Mouse (Mus musculus): ENCODE results near the gene Olfr1368. TPM values are rescaled to one million over a fixed set of nuclear protein-coding genes. Genes with fewer than 3 reads are reported as not detected.

The Olfr1368 gene
- polyA plus RNA-seq (2012; ENCODE audit: insufficient read depth, insufficient read length, missing spikeins), result not detected in 2 replicates

DNA sequence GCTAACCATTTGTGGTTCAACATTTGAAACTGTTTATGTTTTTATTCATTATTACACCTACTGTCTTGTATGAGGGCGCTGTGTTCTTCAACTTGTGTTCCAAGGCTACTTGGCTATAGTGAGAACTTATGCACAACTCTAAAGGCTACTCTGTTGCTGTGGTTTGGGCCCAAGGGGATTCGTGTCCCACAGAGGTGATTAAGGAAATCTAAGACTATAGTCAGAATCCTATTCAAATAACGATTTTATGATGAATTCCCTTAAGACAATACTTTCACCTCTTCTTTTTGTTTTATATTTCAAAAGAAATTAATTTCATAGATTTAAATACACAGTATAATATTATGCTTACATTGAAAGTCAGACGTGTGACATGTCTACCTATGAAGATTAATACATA is at the start of gene Olfr1368:
Gene Olfr1368 (minus strand): TSS at position 101 of the 400 bp plus-strand sequence.
- Histone ChIP-seq H3K4me3 (ENCODE audit: insufficient read depth, low read depth, low read length) (no peak within 1 kb of the TSS), H3K27ac (replicated peaks; ENCODE audit: low read depth, low read length) (no peak within 1 kb of the TSS), H3K4me1 (ENCODE audit: control insufficient read depth, insufficient read depth, insufficient read length, low read length) (no peaks in the 10 kb centered on the region)

DNA sequence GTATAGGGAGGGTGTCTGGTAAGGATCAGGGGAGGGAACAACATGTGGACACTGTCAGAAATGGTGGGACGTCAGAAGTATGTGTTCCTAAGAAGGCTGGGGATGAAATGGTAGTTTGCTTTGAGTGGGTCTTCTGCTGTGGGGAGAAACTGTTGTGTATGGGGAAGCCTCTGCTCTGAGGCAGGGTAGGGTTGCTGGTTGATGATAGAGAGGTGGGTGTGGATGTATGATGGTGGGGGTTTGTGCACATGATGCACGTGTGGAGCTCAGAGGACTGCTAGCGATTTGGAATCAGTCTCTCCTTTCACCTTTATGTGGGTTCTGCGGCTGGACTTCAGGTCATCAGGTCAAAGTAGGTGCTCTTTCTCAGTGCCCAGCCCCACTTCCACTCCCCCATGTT is 39.9 kb upstream of the Olfr1368 start:
- no peak overlapping the region for H3K27ac ChIP-seq (replicated peaks; ENCODE audit: low read depth, low read length)
- H3K4me3 ChIP-seq (ENCODE audit: insufficient read depth, low read depth, low read length), result no peak overlapping the region
- H3K4me1 ChIP-seq (ENCODE audit: control insufficient read depth, insufficient read depth, insufficient read length, low read length), result no peaks in the 10 kb centered on the region

DNA sequence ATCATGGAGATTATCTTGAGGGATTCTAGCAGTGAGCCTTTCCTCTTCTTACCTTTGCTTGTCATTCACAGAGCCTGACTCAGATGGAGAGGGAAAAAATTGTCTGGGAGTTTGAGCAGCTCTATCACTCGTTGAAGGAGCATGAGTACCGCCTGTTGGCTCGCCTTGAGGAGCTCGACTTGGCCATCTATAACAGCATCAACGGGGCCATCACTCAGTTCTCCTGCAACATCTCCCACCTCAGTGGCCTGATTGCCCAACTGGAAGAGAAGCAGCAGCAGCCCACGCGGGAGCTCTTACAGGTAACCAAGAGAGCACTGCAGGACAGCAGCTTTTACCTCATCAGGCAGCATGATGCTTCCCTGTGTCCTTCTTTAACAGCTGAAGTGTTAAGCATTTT is 38.0 kb upstream of the Olfr1368 start:
- no peak overlapping the region for H3K4me3 ChIP-seq (ENCODE audit: insufficient read depth, low read depth, low read length)
- no peak overlapping the region for H3K27ac ChIP-seq (replicated peaks; ENCODE audit: low read depth, low read length)
- H3K4me1 ChIP-seq (ENCODE audit: control insufficient read depth, insufficient read depth, insufficient read length, low read length), result peaks cover 1% of the 10 kb centered on the region; the same call in 1 of the 2 replicates

DNA sequence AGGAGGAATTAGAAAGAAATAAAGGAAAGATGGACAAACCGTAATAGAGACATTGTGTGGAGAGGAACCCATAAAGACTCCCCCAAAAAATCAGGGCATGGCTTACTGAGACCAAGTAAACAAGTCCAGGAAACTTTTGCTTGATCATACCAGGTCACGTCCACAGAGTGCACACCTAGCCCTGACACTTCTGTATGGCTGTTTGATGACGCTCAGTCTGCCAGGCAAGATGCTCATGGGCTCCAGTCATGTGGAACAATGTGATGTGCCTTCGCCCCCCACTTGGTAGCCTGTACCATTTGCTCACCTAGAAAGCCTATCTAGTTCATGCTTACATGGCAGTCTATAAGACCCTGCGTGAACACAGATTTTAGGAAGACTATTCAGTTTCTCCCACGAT is 37.4 kb upstream of the Olfr1368 start:
- Histone ChIP-seq H3K27ac (replicated peaks; ENCODE audit: low read depth, low read length) (no peak overlapping the region), H3K4me3 (ENCODE audit: insufficient read depth, low read depth, low read length) (no peak overlapping the region), H3K4me1 (ENCODE audit: control insufficient read depth, insufficient read depth, insufficient read length, low read length) (peaks cover 2% of the 10 kb centered on the region; the same call in 1 of the 2 replicates)

DNA sequence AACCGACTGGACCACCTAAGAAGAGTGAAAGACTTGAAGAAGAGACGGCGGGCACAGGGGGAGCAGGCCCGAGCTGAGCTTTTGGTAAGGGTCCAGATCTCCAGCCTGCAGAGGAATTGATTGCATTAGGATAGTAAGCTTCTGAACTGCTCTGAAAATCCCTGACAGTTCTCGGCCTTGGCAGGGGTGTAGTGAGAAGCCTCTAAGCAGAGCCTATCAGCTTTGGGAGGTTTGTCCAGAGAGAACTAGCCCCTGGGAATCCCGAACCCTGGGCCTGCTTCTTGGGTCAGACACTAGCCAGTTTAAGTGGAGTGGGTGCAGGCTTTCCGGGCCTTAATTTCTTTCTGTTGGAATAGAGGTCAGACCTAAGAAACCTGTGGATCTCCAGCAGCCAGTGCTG is 36.3 kb upstream of the Olfr1368 start:
- Histone ChIP-seq H3K4me1 (ENCODE audit: control insufficient read depth, insufficient read depth, insufficient read length, low read length) (peaks cover 2% of the 10 kb centered on the region; the same call in 1 of the 2 replicates), H3K4me3 (ENCODE audit: insufficient read depth, low read depth, low read length) (no peak overlapping the region), H3K27ac (replicated peaks; ENCODE audit: low read depth, low read length) (no peak overlapping the region)

DNA sequence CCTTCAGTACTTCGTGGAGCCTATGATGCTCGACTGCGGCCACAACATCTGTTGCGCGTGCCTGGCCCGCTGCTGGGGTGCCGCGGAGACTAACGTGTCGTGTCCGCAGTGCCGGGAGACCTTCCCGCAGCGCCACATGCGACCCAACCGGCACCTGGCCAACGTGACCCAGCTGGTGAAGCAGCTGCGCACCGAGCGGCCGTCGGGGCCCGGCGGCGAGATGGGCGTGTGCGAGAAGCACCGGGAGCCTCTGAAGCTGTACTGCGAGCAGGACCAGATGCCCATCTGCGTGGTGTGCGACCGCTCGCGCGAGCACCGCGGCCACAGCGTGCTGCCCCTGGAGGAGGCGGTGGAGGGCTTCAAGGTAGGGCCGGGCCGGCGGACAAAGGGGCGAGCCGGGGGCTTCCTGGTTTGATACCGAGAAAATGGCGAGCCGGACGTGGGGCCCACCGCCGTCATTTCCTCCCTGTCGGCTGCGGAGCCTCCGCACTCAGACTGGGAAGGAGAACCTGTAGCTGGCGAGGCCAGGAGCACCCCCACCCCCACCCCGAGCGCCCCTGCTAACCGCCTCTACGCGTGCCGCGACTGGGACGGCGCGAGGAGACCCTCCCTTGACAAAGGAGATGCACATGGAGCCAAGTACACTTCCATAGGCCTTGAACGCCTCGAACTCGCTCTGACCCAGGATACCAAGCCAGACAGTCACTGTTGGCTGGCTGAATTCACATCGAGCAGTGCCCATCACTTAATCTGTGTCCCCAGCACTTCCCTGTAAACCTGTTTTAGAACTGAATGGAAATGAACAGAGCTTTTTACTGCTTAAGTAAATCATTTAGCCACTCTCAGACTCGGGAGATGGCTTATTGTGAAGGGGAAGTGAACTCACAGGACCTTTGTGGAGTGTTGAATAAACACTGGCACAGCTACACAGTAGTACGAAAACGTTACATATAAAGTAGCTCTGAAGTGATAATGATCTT is 35.2 kb upstream of the Olfr1368 start:
- peak overlapping the region; percentile 64 for H3K27ac ChIP-seq (replicated peaks; ENCODE audit: low read depth, low read length)
- peaks cover 2% of the 10 kb centered on the region; the same call in 1 of the 2 replicates for H3K4me1 ChIP-seq (ENCODE audit: control insufficient read depth, insufficient read depth, insufficient read length, low read length)
- H3K4me3 ChIP-seq (ENCODE audit: insufficient read depth, low read depth, low read length), result peak overlapping the region; percentile 94

DNA sequence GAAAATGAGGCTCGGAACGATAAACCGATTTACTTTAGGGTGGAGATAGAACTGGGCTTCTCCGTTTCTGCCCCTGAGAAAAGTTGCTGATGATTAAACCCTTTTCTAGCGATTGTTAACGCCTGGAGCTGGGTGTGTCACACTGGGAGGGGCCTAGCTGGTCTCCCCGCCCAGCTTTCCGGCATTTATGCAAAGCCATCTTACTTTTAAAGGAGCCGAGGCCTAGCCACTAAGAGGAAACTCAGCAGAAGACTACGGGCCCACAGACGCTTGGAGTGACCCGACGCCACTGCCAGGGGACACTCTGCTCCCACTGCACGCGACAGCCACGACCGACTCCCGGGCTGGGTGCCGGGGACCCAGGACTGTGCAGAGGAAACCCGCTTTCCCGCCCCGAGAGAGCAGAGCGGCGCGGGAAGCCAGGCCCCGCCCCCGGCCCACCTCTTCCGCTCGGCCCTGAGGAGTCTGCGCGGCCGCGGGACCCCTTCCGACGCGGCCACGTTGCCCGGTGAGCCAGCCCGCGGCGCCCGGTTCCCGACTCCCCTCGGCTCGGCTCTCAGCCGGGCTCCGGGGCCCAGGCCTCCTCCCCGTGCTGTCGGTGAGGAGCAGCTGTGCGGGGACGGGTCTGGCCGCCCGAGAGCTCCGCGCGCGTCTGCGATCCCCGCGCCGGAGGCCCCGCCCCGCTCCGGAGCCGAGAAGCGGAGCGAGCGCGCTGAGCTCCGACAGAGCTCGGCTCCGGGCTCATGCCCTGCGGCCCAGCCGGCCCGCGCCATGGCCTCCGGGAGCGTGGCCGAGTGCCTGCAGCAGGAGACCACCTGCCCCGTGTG is 34.3 kb upstream of the Olfr1368 start:
- Histone ChIP-seq H3K27ac (replicated peaks; ENCODE audit: low read depth, low read length) (peak overlapping the region; percentile 91), H3K4me1 (ENCODE audit: control insufficient read depth, insufficient read depth, insufficient read length, low read length) (peaks cover 2% of the 10 kb centered on the region; the same call in 1 of the 2 replicates), H3K4me3 (ENCODE audit: insufficient read depth, low read depth, low read length) (peak overlapping the region; percentile 94)

DNA sequence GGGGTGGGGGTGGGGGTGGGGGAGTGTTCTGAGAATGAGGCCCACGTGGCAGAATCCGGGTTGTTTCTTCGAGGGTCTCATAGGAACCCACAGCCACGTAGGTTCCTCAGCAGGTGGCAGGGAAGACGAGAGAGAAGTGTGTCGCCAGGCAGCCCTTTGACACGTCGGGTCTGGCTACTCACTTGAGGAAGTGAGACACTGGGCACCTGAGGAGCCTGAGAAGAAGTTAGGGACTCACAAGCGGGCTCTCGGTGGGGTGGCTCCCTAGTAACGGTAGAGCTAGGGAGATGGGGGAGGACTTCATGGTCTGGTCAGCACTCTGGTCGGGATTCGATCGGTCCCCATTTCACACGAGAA is 33.7 kb upstream of the Olfr1368 start, which contains the start of gene Trim27:
Gene Trim27 (plus strand): TSS at position 79 of the 357 bp plus-strand sequence.
- H3K27ac ChIP-seq (replicated peaks; ENCODE audit: low read depth, low read length), result peak within 1 kb of the TSS; percentile 91
- peaks cover 2% of the 10 kb centered on the region; the same call in 1 of the 2 replicates for H3K4me1 ChIP-seq (ENCODE audit: control insufficient read depth, insufficient read depth, insufficient read length, low read length)
- H3K4me3 ChIP-seq (ENCODE audit: insufficient read depth, low read depth, low read length), result peak within 1 kb of the TSS; percentile 94

DNA sequence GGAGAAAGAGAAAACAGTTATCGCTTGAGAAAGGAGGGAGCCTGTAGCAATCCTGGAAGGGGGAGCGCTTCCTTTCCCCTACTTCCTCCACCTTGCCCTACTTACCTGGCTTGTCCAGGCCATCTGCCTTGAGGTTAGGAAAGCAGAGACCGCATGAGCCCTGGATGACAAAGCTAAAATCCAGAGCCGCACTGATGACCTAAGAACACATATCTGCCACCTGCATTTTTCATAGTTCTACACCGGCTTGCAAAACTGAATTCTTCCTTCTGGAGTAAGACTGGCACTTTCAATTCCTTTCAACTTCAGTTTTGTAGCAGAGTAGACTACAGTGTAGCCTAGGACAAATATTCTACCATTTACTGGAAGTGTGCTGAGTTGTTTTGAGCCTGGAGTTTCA is 32.7 kb upstream of the Olfr1368 start:
- peaks cover 2% of the 10 kb centered on the region; the same call in 1 of the 2 replicates for H3K4me1 ChIP-seq (ENCODE audit: control insufficient read depth, insufficient read depth, insufficient read length, low read length)

DNA sequence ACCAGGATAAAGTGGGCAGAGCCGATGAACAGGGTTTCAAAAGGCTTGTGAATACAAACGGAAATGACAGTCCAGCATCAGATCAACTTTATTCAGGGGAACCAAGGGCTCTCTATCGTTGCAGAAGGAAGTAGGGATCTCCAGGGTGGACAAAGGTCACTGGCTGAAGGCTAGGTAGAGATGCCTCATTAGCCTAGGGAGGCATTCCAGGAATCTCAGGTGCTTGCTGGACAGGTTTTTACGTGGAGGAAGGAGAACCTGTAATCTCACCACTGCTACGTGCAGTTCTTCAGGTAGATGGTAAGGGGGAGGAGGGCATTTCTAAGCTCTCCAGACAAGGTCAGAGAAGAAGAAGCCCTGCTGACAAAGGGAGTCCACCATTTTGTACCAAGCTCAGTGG is 32.0 kb upstream of the Olfr1368 start:
- Histone ChIP-seq H3K4me1 (ENCODE audit: control insufficient read depth, insufficient read depth, insufficient read length, low read length) (peaks cover 2% of the 10 kb centered on the region; the same call in 1 of the 2 replicates), H3K27ac (replicated peaks; ENCODE audit: low read depth, low read length) (no peak overlapping the region), H3K4me3 (ENCODE audit: insufficient read depth, low read depth, low read length) (no peak overlapping the region)

More for the DNA sequence above, 32.7 kb upstream of the Olfr1368 start:
- no peak overlapping the region for H3K27ac ChIP-seq (replicated peaks; ENCODE audit: low read depth, low read length)
- H3K4me3 ChIP-seq (ENCODE audit: insufficient read depth, low read depth, low read length), result peak overlapping the region; percentile 18; the same call in 1 of the 2 replicates

DNA sequence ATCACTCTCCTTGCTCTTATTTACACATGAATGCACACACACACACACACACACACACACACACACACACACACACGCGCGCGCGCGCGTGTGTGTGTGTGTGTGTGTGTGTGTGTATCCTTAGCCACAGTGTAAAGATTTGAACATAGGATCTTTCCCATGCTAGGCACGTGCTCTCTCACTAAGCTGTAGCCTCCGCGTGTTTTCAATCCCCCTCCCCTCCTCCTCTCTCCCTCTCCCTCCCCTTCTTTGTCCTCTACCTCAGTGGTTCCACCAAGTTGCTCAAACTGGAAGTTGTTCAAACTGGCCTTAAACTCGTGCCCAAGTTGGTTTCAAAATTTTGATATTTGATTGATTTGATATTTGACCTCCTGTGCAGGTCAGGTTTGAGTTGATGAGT is 31.1 kb upstream of the Olfr1368 start:
- Histone ChIP-seq H3K4me1 (ENCODE audit: control insufficient read depth, insufficient read depth, insufficient read length, low read length) (peaks cover 4% of the 10 kb centered on the region; the same call in 1 of the 2 replicates), H3K27ac (replicated peaks; ENCODE audit: low read depth, low read length) (no peak overlapping the region), H3K4me3 (ENCODE audit: insufficient read depth, low read depth, low read length) (no peak overlapping the region)

DNA sequence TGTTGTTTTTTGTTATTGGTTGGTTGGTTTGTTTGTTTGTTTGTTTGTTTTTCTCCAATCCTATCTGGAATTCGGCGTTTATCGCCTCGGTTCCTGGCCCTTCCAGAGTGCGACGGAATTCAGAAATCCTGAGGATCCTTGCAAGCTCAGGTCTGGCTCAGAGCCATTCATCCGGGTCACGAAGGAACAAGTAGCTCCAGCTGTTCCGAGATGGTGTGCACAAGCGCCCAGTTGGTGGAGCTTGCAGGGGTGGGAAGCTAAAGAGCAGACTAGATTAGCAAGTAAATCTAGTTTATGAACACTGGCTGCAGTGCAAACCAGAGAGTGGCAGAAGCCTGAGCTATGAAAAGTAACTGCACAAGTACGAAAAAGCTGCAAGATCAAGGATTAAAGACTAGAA is 27.4 kb upstream of the Olfr1368 start:
- peak overlapping the region; percentile 69 for H3K4me3 ChIP-seq (ENCODE audit: insufficient read depth, low read depth, low read length)
- 0 out of 2 replicates have a peak, but pooled peaks cover 2% of the 10 kb centered on the region for H3K4me1 ChIP-seq (ENCODE audit: control insufficient read depth, insufficient read depth, insufficient read length, low read length)
- H3K27ac ChIP-seq (replicated peaks; ENCODE audit: low read depth, low read length), result peak overlapping the region; percentile 5; the same call in 1 of the 2 replicates

DNA sequence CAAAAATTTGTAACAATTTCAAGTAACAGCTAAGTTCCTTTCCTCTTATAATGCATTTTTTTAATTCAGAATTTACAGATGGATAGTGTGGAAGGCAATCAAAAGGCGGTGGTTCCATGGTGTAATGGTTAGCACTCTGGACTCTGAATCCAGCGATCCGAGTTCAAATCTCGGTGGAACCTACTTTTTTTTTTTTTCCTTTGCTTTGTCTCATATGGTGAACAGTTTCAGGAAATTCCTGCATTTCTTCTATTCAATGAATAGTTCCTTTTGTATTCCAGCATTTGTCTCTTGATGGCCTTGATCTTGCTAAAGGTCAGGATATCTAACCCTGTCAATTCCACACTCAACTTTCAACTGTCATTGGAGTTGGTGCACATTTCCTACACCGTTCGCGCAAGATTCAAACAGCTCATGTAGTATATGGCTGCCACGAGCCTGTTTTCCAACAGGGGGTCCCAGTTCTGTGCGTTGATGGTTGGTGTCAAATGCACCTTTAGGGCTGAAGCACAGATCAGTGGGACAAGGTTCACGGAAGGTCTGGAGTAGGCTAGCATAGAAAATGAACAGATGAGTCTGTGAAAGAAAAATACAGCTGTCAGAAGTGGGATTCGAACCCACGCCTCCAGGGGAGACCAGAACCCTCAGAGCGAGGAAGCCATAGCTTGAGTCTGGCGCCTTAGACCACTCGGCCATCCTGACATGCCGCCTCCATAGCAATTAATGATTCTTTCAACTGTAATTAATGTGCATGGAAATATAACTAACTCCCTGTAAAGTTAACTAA is 26.8 kb upstream of the Olfr1368 start:
- H3K4me1 ChIP-seq (ENCODE audit: control insufficient read depth, insufficient read depth, insufficient read length, low read length), result 0 out of 2 replicates have a peak, but pooled peaks cover 2% of the 10 kb centered on the region
- H3K4me3 ChIP-seq (ENCODE audit: insufficient read depth, low read depth, low read length), result peak overlapping the region; percentile 69
- 0 out of 2 replicates have a peak overlapping the region, but pooled peaks have one; percentile 36 for H3K27ac ChIP-seq (replicated peaks; ENCODE audit: low read depth, low read length)

DNA sequence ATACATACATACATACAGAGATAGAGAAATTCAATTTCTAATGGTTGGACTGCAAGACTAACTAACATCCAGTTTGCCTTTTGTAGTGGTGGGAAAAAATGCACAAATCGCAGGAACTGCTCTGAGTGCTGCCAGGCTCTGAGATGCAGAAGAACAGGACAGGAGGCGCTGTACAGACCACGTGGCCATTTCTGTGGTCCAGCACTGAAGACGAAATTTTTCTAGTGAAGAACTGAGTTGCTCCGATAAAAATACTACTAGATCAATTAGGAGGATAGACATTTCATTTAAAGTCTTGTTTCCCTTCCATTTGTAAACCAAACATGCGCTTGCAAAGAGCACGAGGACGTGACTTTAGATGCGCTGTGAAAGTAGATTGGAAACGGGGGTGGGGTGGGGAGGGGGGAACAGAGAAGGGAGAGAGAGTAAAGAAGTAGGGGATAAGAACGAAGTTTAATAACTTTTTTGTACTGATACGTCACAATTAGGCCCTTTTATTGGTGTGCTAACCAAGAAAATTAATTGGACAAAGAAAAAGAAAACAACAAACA is 26.0 kb upstream of the Olfr1368 start:
- Histone ChIP-seq H3K4me1 (ENCODE audit: control insufficient read depth, insufficient read depth, insufficient read length, low read length) (peaks cover 4% of the 10 kb centered on the region; the same call in 1 of the 2 replicates), H3K4me3 (ENCODE audit: insufficient read depth, low read depth, low read length) (peak overlapping the region; percentile 31), H3K27ac (replicated peaks; ENCODE audit: low read depth, low read length) (no peak overlapping the region)

All from brown adipose tissue, adult 24 weeks (tissue).